Mouse (Mus musculus) granulocyte monocyte progenitor cell, adult 5-6 weeks (primary cell): Measurements from ENCODE around the gene Serinc5. TPM values are rescaled to one million over a fixed set of nuclear protein-coding genes. Genes with fewer than 3 reads are reported as not detected.
A peak's percentile ranks its signal among the peaks of the same experiment; 100 is the strongest.
"Not testable (repeated sequence)": the region's sequence is repeated elsewhere in the genome, so short reads cannot be mapped to it uniquely, and the experiment has no call there.

Experiments used
- ATAC-seq: replicated peaks from 2 replicates; pipeline ENCODE4 v1.8.0; 2016; ENCODE audit warnings: mild to moderate bottlenecking, moderate TSS enrichment, inconsistent platforms; ENCODE audit not compliant: poor library complexity, severe bottlenecking
- total RNA-seq, 2 experiments: library from RNA; stranded (forward) in 1 of 2; stranded (reverse) in 1 of 2; fragments of 200-712, 200-1000 nt in 1 of 2; fragments of >200 nt in 1 of 2; fragmentation: Nextera tagmentation in 1 of 2; gene quantifications; 2 replicates each; pipeline ENCODE4 v1.2.3; 2014 to 2017

Gene Serinc5
- total RNA-seq (2014; fragmentation: Nextera tagmentation), result 3.9 and 8.7 TPM in 2 replicates
- total RNA-seq (2017), result 4.1 and 5.5 TPM in 2 replicates

DNA sequence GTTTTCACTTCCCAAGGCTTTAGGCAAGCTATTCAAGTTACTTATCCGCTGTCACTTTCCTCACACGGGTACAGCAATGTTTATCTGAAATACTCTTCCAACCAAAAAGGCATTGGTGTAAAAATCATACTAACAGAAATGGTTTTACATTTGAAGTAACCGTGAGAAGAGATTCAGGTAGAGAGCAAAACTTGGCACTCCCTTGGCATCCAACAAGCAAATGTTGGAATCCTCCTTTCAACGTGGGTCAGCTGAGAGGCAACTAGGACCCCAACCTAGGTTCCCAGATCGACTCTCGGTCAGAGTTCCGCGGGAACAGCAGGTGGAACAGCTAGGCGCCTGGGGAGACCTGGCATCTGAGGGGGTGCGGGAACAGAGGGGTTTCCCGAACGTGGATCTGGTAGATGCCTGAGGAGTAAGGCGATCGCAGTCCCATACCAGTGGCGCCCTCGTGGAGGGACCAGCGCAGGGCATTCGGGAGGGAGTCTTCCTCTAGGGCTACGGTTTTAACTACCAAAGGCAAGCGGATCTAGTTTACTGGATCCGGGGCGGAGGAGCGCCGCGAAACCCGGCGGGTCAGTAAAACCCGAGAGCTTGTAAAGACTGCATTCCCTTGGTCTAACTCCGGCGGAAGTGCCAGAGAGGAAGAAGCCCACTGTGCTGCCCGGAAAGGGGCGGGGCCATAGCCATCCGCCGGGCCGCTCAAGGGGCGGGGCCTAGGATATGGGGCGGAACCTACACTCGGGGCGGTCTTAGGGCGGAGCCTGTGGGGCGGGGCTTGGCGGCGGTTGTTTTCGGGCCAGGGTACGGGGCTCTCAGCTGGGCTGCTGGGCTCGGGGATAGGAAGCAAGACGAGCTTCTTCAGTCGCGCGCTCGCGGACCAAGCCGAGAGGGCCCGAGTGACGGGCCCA, at the start of gene Serinc5:
Gene Serinc5, plus strand, starts transcription at position 781 of the 911 bp plus-strand sequence.
- peak; percentile 92 for ATAC-seq

DNA sequence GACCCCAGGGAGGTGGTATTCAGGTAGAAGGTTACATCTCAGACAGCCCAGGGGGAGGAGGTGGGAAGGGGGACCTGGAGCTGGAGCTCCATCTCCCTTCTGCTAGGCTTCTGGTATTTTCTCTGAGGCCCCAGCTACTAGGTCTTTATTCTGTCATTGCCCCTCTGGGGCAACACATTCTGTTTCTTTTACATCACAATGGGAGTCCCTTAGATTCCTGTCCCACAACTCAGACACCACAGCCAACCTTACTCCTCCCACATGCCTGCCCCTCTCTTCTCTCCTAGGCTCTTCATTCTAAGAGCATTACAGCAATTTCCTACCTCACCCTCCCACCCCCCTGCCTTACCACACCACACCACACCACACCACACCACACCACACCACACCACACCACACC, 34.8 kb upstream of the Serinc5 start, which contains the start of gene Spz1:
Gene Spz1, minus strand, starts transcription at position 101 of the 400 bp plus-strand sequence.
- no peak; the same call in 1 of the 2 replicates for ATAC-seq

DNA sequence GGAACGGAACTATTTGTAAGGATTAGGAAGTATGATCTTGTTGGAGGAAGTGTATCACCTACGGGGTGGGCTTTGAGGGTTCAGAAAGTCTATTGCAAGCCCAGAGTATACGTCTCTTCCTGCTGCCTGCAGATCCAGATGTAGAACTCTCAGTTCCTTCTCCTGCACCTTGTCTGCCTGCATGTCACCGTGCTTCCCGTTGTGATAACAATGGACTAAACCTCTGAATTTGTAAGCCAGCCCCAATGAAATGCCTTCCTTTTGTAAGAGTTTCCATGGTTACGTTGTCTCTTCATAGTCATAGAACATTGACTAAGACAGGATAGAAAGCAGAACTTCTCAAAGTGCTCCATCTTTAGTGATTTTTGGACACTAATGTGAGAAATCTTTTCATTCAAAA, 34.2 kb upstream of the Serinc5 start:
- peak; percentile 80 for ATAC-seq

DNA sequence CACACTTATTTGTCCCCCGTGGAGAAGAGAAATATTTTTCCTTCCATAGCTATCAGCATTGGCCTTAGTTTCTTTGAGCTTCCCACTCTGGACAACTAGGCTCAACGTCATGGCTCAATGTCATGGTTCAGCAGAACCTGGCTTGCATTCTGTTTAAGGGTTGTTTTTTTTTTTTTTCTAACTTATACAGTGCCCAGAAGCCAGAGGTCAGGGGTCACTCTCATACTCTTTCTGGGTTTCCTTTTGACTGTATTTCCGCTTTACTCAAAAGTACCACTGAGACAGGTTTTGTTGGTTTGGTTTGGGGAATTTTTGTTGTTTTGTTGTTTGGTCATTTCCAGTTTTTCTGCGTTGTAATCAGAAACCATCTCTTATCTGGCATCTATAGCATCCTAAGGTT, 32.7 kb upstream of the Serinc5 start:
- ATAC-seq, result no peak

DNA sequence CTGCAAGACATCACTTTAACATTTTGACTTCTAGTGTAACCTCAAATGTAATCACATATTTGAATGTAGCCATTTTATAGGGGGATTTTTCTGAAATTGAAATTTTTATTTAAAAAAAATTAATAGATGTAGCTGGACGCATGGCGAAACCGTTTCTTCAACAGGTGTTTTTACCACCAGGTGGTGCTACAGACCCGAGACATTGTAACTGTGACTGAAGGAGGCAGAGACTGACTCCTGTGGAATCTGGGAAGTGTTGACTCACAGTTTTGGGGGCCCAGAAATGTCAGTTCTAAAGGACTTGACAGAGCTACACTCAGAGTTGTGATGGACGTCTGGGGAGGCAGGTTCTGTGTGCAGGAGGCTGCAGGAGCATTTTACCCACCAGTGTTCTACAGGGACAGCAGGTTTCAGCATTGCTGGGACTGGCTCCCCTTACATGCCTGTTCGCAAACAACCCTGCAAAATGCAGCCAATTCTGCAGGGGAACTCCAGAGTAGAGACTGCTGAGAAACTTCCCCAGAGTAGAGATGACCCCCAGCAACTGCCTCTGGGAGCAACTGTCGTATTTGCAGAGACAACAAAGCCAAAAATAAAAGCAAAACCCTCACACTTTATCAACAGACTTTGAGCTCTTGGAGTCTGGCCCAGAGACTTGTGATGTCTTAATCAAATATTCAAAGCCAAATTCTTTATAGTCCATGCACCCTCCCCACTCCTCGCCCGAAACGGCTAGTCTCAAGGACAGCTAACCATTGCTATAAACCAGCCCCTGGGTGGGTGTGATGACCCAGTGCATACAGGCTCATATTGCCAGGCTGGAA, 30.5 kb upstream of the Serinc5 start:
- ATAC-seq, result peak; percentile 66

DNA sequence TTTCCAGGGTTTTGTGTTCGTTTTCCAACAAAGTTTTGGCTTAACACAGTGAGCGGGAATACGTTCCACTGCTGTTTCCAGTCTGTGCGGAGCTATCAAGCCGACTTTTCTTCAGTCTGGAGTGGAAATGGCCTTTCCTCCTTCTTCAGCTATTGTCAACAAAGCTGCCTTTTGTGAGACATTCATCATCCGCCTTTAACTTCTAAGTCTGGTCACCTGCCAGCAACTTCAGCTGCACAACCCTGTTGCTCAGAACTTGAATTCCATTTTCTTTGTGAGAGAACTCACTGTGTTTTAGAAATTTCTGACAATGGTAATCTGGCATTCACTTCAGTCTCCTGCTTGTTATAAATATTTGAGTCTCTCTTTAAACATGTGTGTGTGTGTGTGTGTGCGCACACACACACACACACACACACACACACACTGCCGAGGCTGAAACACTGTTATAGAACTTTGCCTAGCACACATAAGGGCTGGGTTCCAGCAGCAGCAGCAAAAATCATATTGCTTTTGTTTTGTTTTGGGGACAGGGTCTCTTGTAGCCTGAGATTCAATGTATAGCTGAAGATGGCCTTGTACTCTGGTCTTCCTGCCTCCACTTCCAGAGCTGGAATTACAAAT, 26.7 kb upstream of the Serinc5 start:
- no peak for ATAC-seq

DNA sequence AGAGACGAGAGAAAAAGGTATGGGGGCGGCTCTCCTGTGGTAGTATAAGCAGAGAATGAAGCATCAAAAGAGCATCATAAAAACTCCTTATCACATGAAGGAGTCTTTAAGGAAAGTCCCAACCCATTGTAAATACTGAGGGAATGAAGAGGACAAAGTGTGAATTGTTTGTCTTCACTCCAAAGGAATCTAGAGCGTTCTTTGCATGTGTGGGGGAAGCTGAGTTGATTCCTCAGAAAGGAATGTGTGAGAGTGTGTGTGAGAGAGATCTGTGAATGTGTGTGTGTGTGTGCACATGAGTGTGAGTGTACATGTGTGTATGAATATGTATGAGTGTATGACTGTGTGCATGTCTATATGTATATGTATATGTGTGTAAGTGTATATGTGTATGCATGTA, 22.2 kb upstream of the Serinc5 start:
- no peak for ATAC-seq

DNA sequence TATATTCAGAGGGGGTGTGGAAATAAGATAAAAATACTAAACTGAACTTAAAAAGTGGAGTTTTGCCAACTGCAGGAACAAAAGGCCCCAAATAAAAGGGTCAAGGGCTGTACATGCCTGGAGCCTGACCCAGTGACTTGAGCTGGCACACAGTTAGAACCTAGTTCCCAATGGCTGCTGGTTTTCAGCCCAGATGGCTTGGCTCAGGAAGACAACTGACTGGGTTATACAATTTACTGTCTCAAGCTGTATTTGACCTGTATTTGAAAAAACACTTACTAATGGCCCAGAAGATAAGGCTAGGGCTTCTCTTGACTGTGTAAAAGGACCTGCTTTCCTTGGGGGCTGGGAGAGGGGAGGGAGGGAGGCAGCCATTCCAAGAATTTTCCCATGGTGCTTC, 21.6 kb upstream of the Serinc5 start:
- ATAC-seq, result no peak

DNA sequence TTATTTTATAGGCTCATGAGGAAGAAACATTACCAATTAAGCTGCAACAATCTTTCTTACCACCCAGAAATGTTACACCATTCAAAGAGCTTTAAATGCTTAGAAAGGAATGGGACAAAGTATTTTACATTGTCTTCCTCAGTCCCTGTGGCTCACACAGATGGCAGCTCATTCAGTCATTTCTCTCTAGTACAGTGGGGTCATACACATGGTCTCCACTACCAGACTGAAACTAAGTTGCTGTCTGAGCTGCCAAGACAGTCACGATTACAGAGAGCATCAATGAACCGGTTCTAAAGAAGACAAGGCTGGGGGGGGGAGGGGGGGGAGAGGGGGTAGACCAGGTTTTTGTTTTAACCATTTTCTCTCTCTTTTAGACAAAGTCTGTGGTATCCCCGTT, 19.7 kb upstream of the Serinc5 start:
- no peak for ATAC-seq

DNA sequence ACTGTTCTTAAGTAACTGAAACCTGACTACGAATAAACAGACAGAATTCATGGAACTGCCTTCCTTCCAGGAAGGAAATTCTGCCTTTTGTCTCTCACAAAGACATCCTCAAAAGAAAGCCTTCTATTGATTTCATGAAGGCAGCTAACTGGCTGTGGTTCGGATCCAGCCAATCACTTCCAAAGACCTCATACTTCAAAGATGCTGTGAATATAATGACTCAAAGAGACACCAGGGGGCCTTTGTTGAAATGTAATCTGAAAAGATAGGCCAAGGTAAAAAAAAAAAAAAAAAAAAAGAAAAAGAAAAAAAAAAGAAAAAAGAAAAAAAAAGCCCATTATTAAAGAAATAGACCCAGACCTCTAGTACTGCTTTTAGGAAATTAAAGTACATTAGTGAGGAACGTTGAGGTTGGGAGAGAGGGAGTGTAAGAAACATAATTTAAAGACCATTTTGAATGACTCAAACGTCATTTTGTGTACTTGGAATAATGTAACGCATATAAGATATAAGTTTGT, 18.6 kb upstream of the Serinc5 start:
- ATAC-seq, result no peak

DNA sequence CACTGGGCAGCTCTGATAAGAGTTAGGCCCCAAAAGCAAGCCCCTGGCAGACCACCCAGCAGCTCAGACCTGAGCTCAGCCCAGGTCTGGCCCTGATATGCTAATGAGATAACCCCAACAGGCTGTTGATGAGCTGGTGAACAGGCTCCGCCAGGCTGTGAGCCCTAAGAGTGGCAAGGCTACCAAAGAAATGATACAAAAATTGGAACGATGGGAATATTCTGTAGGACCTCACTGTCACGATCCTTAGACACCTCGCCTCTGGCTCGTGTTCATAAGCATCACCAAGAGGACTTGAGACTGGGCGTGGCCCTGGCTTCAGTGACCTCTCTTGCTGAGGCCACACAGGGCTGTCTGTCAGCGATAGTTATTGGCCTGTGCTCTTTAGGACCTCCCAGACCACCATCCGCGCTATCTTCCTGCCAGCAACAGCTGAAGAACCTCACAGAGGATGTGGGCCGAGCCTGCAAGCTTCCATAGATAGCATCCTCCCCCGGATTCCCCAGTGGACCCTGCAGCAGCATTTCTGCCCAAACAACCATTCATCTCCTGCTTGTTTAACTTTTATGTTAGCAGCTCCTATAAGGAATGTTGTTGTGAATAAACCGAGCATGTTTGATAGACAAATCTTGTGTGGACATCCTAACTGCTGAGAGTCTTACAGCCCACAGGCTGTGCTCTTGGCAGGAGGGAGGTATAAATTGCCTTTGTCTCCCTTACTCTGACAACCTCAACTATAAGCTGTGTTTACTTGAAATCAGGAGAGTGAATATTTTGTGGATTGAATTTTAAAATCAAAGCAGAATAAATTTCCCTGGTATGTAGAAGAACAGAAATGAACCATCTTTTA, 17.9 kb upstream of the Serinc5 start:
- no peak for ATAC-seq

DNA sequence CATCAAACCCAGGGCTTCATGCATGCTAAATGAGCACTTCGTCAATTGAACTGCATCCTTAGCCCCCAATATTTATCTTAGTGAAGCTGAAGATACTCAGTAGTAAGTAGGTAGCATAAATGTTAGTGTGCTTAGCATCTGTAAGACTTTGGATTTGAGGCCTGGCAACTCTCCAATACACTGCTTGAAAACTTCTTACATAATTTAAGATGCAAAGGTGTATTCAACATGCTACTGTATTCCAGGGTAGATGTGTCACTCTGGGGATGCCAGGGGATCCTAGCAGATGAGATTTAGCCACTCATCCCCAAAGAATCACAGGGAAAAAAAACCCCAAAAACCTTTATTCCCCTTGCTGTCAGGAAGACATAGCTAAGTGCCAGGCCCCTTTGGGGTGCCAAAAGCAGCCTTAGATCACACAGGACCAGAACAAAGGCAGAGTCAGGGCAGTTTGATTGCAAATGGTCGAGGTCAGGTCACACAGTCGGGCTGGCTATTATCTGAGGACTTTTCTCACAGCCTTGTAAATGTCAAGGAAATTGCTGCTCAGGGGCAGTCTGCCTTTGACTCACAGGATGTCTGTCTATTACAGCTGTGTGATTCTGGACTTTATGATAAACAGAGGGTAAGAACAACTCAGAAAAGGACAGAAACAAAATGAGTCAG, 17.0 kb upstream of the Serinc5 start:
- ATAC-seq, result no peak

DNA sequence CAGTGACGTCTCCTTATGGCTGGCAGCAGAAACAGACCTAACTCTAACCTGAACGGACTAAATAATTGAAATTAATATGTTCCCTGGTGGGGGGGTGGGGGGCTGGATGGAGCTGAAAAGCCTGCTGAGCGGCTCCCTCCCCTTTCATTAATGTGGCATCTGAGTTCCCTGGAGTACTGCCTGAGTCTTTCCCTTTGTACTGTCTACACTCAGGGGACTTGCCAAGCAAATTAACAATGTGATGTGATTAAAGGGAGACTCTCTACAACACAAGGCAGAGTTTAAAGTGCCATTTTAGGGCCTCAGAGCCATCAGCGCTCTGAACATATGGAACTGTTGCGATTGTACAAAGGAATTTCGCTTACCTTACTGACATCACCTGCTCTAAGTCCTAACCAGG, 16.4 kb upstream of the Serinc5 start:
- no peak for ATAC-seq

DNA sequence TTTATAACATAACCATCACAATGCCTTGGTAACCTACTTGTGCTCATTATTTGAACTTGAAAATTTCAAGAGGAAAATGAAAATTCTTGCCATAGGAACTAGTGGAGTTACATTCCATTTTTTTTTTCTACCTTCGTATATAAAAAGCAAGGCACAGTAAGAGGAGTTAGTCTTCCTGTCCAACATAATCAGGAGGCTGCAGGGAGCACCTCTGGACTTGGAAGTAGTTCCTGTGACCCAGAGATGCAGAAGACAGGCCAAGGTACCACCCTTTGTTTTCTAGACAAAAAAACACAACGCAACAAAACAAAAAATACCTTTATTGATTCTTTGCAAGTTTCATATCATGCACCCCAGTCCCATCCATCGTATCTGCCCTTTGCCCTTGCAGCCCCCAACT, 16.0 kb upstream of the Serinc5 start:
- no peak for ATAC-seq

DNA sequence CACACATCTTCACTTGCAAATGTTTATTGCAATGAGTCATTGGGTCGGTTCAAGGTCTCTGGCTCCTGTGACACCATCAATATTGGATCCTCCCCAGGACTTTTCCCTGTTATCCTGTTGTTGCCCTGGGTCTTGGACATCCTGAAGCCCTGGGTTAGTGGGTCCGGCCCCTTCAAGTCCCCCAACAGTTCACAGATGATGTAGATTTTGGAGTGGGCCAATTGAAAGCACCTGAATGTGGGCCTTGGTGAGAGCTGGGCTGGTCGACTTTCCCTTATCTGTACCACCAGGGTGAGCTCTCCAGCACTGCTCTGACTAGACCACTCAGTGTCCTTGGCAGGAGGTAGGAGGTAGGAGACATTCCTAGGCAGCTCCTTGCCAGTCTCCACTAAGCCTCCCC, 15.5 kb upstream of the Serinc5 start:
- no peak for ATAC-seq

DNA sequence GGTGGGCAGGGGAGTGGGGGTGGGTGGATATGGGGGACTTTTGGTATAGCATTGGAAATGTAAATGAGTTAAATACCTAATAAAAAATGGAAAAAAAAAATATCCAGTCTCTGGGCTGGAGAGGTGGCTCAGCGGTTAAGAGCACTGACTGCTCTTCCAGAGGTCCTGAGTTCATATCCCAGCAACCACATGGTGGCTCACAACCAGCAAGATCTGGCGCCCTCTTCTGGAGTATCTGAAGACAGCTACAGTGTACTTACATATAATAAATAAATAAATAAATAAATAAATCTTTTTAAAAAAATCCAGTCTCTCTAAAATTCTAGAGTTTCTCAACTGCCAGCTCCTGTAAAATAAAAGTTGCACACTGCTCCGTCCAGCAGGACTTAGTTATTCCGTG, 5.6 kb upstream of the Serinc5 start:
- ATAC-seq, result not testable (repeated sequence)

DNA sequence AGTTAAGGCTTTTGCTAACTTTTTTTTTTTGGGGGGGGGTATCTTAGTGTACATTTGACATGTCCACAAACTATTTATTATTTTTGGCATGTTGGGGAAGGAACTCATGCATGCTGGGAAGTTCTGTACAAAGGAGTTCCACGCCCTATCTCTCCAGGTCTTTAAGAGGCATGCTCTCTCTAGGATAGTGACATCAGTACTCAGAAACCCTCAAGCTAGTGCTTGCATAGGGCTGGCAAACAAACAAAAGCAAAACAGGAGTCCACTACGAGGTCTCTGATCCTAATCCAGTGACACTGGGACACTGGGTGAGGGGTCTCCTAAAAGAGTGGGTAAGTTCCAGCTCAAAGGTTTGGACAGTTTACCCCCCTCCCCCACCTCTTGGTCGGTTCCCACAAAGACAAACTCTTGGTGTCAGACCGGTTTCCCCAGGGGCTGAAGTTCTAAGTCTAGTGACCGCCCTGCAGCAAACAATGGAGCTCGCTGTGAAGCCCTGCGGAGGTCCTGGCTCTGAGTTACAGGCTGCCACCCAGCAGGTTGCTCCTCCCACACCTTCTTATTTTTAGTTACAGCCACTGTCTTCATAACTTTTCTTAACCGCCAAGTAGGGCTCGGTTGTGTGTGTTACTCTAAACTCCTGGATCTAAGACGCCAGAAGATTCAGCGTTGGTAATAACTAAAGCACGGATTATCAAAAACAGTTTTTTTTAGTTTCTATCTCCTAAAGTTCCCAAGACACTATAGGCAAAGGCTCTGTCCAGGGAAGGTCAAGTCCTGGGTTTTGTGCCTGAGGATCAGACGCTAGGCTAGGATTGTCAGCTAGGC, 1.2 kb upstream of the Serinc5 start:
- peak; percentile 27 for ATAC-seq

DNA sequence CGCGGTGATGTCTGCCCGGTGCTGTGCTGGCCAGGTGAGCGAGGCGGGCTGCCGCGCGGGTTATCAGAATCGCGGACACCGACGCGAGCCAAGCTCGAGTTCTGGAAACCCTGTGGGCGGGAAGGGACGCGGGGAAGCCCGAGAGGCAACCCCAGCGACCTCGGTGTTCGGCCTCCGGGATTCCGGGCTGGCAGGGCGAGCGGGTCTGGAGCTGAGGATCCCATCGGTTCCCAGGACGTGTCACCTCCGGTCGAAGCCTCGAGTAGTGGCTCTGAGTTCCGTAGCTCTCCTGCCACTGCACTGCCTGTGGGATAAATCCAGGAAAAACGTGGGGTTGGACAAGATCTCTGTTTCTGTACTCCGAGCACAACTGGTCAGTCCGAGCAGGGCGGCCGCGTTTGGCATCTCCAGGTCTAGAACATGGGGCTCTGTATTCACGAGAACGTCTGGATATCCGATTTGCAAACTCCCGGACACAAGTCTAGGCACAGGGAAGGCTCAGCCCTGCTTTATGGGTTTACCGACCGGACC, 428 bp downstream of the Serinc5 start:
- peak; percentile 4; the same call in 1 of the 2 replicates for ATAC-seq
